Mouse (Mus musculus) NIH3T3 (cell line): ENCODE measurements at regions not wholly inside any gene's neighbourhood (a gene's known extent, or its start where the extent isn't known, plus 50 kb on each side); places are given as distances from the start of the nearest gene placed in this dataset.

Source experiments
- DNase-seq: peaks from one replicate; pipeline ENCODE4 v3.0.0-alpha.2; 2012; ENCODE audit warnings: low read depth

- DNase-seq: peak; percentile 75
Observed at GRCm38 (mm10) chr6:43021967-43022366, 73.1 kb downstream of the Olfr444 start.
